Mouse (Mus musculus) heart, postnatal 0 days (tissue): ENCODE measurements around the gene Map2k4. TPM values are rescaled to one million over a fixed set of nuclear protein-coding genes. Genes with fewer than 3 reads are reported as not detected.

ENCODE experiments used
- ATAC-seq: fragments of 200-750 bp; cut with Nextera tagmentation; 2 replicates; pipeline ENCODE4 v1.8.0; 2017; ENCODE audit warnings: low read depth, moderate number of reproducible peaks, moderate library complexity; ENCODE audit not compliant: insufficient read depth
- DNase-seq: peaks from one replicate; pipeline ENCODE4 v3.0.0-alpha.2; 2016; ENCODE audit warnings: low spot score
- H3K27ac ChIP-seq: fragments of 300-500 bp; sonication (generic); 2 replicates; pipeline ENCODE4 v1.5.1; 2014; ENCODE audit warnings: low read depth, mild to moderate bottlenecking
- H3K27me3 ChIP-seq: fragments of 300-500 bp; sonication (generic); 2 replicates; pipeline ENCODE4 v1.6.1; 2014; ENCODE audit warnings: low read length, mixed read lengths; ENCODE audit not compliant: control insufficient read depth, insufficient read depth
- H3K36me3 ChIP-seq: fragments of 300-500 bp; sonication (generic); replicated peaks from 2 replicates; pipeline ENCODE4 v1.6.1; 2014; ENCODE audit warnings: low read length, mixed read lengths; ENCODE audit not compliant: control insufficient read depth, insufficient read depth
- H3K4me1 ChIP-seq: fragments of 300-500 bp; sonication (generic); 2 replicates; pipeline ENCODE4 v1.6.1; 2014; ENCODE audit warnings: antibody characterized with exemption; ENCODE audit not compliant: control insufficient read depth, insufficient read depth
- H3K4me2 ChIP-seq: fragments of 300-500 bp; sonication (generic); 2 replicates; pipeline ENCODE4 v1.6.1; 2014; ENCODE audit warnings: low read depth, mild to moderate bottlenecking, low read length, moderate library complexity
- H3K4me3 ChIP-seq: fragments of 300-500 bp; sonication (generic); 2 replicates; pipeline ENCODE4 v1.5.1; 2014; ENCODE audit warnings: low read depth, low read length
- H3K9ac ChIP-seq: fragments of 300-500 bp; sonication (generic); replicated peaks from 2 replicates; pipeline ENCODE4 v1.6.1; 2014; ENCODE audit warnings: low read depth, low read length, mixed read lengths
- H3K9me3 ChIP-seq: fragments of 300-500 bp; sonication (generic); replicated peaks from 2 replicates; pipeline ENCODE4 v1.6.1; 2016; ENCODE audit warnings: low read length; ENCODE audit not compliant: control insufficient read depth
- CTCF ChIP-seq: IDR thresholded peaks from 2 replicates; pipeline ENCODE4 v1.5.1; 2016; ENCODE audit warnings: antibody characterized with exemption, control low read depth, low read depth
- EP300 ChIP-seq: IDR thresholded peaks from 2 replicates; pipeline ENCODE4 v1.6.1; 2016; ENCODE audit warnings: antibody characterized with exemption, low read depth
- WGBS: fragments of 180-500 bp; shearing (Covaris S2); extraction: QIAGEN DNeasy Blood & Tissue Kit; methylation state at CpG from one replicate; pipeline ENCODE4 v1.1.7; 2014; 5-methylcytosine and 5-hydroxymethylcytosine counted together
- polyA plus RNA-seq: library from polyadenylated mRNA; unstranded; fragments of >200 nt; fragmentation: Nextera tagmentation; extraction: Ambion mirVana; gene quantifications from 2 replicates; pipeline ENCODE4 v1.2.1, GENCODE M21; 2015
- total RNA-seq: library from RNA; depleted of rRNA; stranded (reverse); fragments of >200 nt; gene quantifications from 2 replicates; pipeline ENCODE4 v1.2.3, GENCODE M21; 2014; ENCODE audit warnings: low replicate concordance

Map2k4 gene
- total and polyA plus RNA-seq, 2 experiments from 2014 or later: 55.5 to 105 TPM

DNA sequence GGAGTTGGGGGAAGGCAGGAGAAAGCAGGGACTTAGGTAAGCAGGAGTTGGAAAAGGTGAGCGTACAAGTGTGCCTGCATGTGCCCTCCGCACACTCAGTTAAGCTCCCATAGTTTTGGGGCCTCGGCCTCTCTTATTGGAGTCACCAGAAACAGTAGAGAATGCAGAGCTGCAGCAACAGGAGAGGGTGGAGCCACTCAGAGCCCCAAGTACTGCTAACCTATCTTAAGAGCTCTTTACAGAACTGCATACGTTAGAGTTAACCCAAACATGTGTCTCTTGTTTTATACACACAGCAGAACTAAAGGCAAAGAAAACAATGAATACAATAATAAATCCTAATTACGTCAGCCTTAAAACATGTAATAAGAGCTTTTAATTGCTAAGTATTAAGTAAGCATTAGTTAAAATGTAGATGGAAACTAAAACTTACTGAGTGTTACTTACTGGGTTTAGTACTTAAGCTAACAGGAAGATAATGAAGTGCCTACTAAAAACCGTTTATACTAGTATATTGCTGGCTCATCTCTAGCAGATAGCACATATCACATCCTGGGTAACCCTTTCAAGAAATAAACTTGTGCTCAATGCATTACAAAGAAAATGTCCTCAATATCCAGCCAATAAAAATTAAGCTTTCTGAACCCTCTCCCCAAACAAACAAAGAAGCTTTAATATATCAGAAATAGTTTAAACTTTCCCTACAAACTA, 14.0 kb downstream of the Map2k4 start:
- Histone ChIP-seq H3K9ac (no peak overlapping the region), H3K27me3 (no peaks in the 10 kb centered on the region), H3K4me1 (peaks cover 29% of the 10 kb centered on the region), H3K4me3 (no peak overlapping the region), H3K36me3 (no peaks in the 10 kb centered on the region), H3K27ac (no peak overlapping the region), H3K4me2 (no peak overlapping the region), H3K9me3 (no peaks in the 10 kb centered on the region)
- 52% methylated on average over 6 of the region's 6 CpGs for WGBS
- DNase-seq (no peak), ATAC-seq (no peak)
- TF ChIP-seq CTCF: no peak
- TF ChIP-seq EP300: no peak

DNA sequence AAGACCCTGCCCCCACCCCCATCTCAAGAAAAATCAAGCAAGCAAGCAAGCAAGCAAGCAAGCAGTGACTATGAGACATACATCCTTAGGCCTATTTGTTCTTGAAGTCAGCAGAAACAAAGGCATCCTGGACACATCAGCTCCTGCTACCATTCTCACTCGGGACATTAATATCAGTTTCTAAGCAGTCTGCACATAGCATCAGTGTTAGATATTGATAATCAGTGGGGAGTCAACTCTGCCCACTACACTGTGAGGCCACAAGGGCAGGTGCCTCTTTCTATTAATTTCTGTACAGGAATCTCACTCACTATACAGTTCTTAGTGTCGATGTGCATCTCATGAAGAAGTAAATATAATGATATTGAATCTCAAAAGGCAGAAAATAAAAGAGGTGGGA, 14.6 kb downstream of the Map2k4 start:
- H3K4me2 ChIP-seq: no peak overlapping the region
- no peak overlapping the region for H3K4me3 ChIP-seq
- peaks cover 23% of the 10 kb centered on the region for H3K4me1 ChIP-seq
- 56% methylated on average over 2 of the region's 2 CpGs for WGBS
- H3K27me3 ChIP-seq: no peaks in the 10 kb centered on the region
- H3K9me3 ChIP-seq: no peaks in the 10 kb centered on the region
- no peak for TF ChIP-seq EP300
- TF ChIP-seq CTCF: no peak
- no peak overlapping the region for H3K9ac ChIP-seq
- no peak overlapping the region for H3K27ac ChIP-seq
- no peaks in the 10 kb centered on the region for H3K36me3 ChIP-seq
- no peak for ATAC-seq
- DNase-seq: no peak

GRCm38 (mm10) chr11:65771546-65771945, 16.6 kb downstream of the Map2k4 start:
- TF ChIP-seq EP300 (no peak), CTCF (no peak)
- Histone ChIP-seq H3K4me3 (no peak overlapping the region), H3K9me3 (no peaks in the 10 kb centered on the region), H3K27me3 (no peaks in the 10 kb centered on the region), H3K9ac (no peak overlapping the region), H3K36me3 (no peaks in the 10 kb centered on the region), H3K4me1 (peaks cover 12% of the 10 kb centered on the region), H3K27ac (no peak overlapping the region), H3K4me2 (no peak overlapping the region)
- 88% methylated on average over 1 of the region's 1 CpGs for WGBS
- DNase-seq (no peak), ATAC-seq (no peak)

- H3K9me3 ChIP-seq: no peaks in the 10 kb centered on the region
- no peaks in the 10 kb centered on the region for H3K36me3 ChIP-seq
- TF ChIP-seq EP300 (no peak), CTCF (no peak)
- no peak overlapping the region for H3K4me3 ChIP-seq
- WGBS: 36% methylated on average over 5 of the region's 5 CpGs
- ATAC-seq (no peak), DNase-seq (no peak)
- no peak overlapping the region for H3K9ac ChIP-seq
- no peak overlapping the region for H3K4me2 ChIP-seq
- H3K4me1 ChIP-seq: peaks cover 12% of the 10 kb centered on the region
- H3K27me3 ChIP-seq: no peaks in the 10 kb centered on the region
- H3K27ac ChIP-seq: no peak overlapping the region
Observed at GRCm38 (mm10) chr11:65769990-65770389, 18.1 kb downstream of the Map2k4 start.

DNA sequence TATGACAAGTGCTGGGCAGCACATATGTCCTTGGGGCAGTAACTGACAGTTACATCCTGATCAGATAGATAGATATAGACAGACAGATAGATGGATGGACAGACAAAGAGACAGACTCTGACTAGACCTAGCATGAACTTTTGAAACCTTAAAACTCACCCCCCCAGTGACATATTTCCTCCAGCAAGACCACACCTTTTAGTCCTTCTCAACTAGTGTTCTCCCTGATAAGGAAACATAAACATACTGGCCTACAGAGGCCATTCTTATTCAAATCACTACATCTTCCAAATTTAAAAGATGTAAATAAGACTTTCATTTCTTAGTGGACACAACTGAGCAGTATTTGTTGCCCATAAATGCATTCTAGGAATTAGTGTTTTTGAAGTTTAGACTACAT, 19.7 kb downstream of the Map2k4 start:
- H3K4me3 ChIP-seq: no peak overlapping the region
- peaks cover 8% of the 10 kb centered on the region for H3K4me1 ChIP-seq
- no peaks in the 10 kb centered on the region for H3K27me3 ChIP-seq
- TF ChIP-seq CTCF (no peak), EP300 (no peak)
- H3K9ac ChIP-seq: no peak overlapping the region
- no peak overlapping the region for H3K27ac ChIP-seq
- no peak overlapping the region for H3K4me2 ChIP-seq
- no peaks in the 10 kb centered on the region for H3K36me3 ChIP-seq
- DNase-seq (no peak), ATAC-seq (no peak)
- no peaks in the 10 kb centered on the region for H3K9me3 ChIP-seq

DNA sequence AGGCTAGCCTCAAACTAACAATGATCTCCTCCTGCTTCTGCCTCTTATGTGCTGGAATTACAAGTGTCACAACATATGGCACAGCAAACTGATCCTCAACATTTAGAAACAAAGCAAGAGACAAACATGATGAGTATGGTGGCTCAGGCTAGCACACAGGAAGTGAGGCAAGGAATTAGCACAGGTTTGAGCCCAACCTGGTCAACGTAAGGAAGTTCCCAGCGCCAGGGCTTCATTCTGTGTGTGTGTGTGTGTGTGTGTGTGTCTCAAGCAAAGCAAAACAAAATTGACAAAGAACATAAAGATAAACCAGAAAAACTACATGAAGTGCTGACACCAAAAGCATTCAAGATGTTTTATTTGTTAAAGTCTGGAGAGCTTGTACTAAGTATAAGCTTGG, 27.2 kb downstream of the Map2k4 start:
- Histone ChIP-seq H3K27ac (no peak overlapping the region), H3K9me3 (no peaks in the 10 kb centered on the region), H3K9ac (no peak overlapping the region), H3K4me1 (no peaks in the 10 kb centered on the region), H3K4me2 (no peak overlapping the region), H3K27me3 (no peaks in the 10 kb centered on the region), H3K36me3 (no peaks in the 10 kb centered on the region), H3K4me3 (no peak overlapping the region)
- TF ChIP-seq EP300: no peak
- no peak for TF ChIP-seq CTCF
- ATAC-seq (no peak), DNase-seq (no peak)
- 94% methylated on average over 2 of the region's 2 CpGs for WGBS
